Mouse (Mus musculus) lung, postnatal 0 days (tissue): Measurements from ENCODE around the gene Gstm2.

Experiments
- CTCF ChIP-seq: IDR thresholded peaks from 2 replicates; pipeline ENCODE4 v1.5.1; 2016; ENCODE audit warnings: antibody characterized with exemption, mild to moderate bottlenecking
- EP300 ChIP-seq: IDR thresholded peaks from 2 replicates; pipeline ENCODE4 v1.6.1; 2016; ENCODE audit warnings: antibody characterized with exemption, mild to moderate bottlenecking, control low read depth

DNA sequence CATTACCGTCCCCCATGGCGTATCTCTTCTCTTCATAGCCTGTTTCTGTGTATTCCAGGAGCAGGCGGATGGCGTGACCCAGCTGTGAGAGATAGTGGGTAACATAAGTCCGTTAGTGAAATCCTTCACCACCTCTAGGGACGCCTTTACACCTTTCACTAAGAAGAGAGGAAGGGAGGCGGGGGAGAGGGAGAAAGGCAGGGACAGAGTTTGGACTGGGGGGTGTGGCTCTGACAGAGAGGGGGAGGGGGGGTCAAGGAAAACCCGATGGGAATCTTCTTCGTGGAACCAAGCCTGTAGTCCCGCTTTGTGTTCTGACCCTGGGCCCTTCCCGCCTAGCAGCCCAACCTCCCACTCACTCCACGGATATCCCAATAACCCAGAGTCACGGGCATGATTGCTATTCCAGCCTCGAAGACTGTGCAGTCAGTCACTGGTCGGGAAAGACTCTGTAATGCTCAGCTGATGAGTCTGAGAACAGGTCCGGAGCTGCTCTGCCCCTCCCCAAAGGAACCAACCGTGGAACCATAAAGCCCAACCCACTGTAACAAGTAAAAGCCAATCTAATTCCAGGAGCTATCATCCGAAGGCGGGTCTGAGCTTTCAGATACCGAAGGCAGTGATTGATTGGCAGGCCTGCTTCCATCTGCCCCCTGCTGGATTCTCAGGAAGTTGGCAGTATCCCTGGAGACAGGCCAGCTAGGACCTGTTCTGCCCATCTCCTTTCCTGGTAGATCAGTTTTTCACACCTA, 42.8 kb downstream of the Gstm2 start, which contains the start of gene Gstm6:
- no peak for TF ChIP-seq EP300
- peak; percentile 72 for TF ChIP-seq CTCF
